Mouse (Mus musculus) stomach, embryonic 16.5 days (tissue): ENCODE data around the gene Frat2. TPM values are rescaled to one million over a fixed set of nuclear protein-coding genes. Genes with fewer than 3 reads are reported as not detected.

ENCODE experiments used
- ATAC-seq: fragments of 200-750 bp; cut with Nextera tagmentation; 2 replicates; pipeline ENCODE4 v1.8.0; 2017; ENCODE audit warnings: moderate number of reproducible peaks, moderate TSS enrichment; ENCODE audit not compliant: insufficient read depth, low FRiP score
- H3K27ac ChIP-seq: fragments of 300-500 bp; sonication (generic); 2 replicates; pipeline ENCODE4 v1.5.1; 2014; ENCODE audit warnings: low read length
- H3K27me3 ChIP-seq: fragments of 300-500 bp; sonication (generic); 2 replicates; pipeline ENCODE4 v1.6.1; 2014; ENCODE audit warnings: low read length, control low read depth, mixed read lengths; ENCODE audit not compliant: control insufficient read depth, insufficient read depth
- H3K36me3 ChIP-seq: fragments of 300-500 bp; sonication (generic); 2 replicates; pipeline ENCODE4 v1.6.1; 2014; ENCODE audit warnings: low read length; ENCODE audit not compliant: control insufficient read depth, insufficient read depth
- H3K4me1 ChIP-seq: fragments of 300-500 bp; sonication (generic); 2 replicates; pipeline ENCODE4 v1.6.1; 2014; ENCODE audit warnings: low read length, control low read depth, mixed read lengths; ENCODE audit not compliant: control insufficient read depth, insufficient read depth
- H3K4me2 ChIP-seq: fragments of 300-500 bp; sonication (generic); 2 replicates; pipeline ENCODE4 v1.6.1; 2014; ENCODE audit warnings: low read depth, low read length, mixed read lengths
- H3K4me3 ChIP-seq: fragments of 300-500 bp; sonication (generic); replicated peaks from 2 replicates; pipeline ENCODE4 v1.5.1; 2014; ENCODE audit warnings: mild to moderate bottlenecking, low read length
- H3K9ac ChIP-seq: fragments of 300-500 bp; sonication (generic); 2 replicates; pipeline ENCODE4 v1.6.1; 2014; ENCODE audit warnings: low read length
- H3K9me3 ChIP-seq: fragments of 300-500 bp; sonication (generic); replicated peaks from 2 replicates; pipeline ENCODE4 v1.6.1; 2016; ENCODE audit warnings: low read length, control low read depth; ENCODE audit not compliant: control insufficient read depth
- WGBS: fragments of 180-500 bp; shearing (Covaris S2); extraction: QIAGEN DNeasy Blood & Tissue Kit; methylation state at CpG from one replicate; pipeline ENCODE4 v1.1.7; 2014; 5-methylcytosine and 5-hydroxymethylcytosine counted together
- polyA plus RNA-seq: library from polyadenylated mRNA; unstranded; fragments of >200 nt; fragmentation: Nextera tagmentation; extraction: Ambion mirVana; gene quantifications from 2 replicates; pipeline ENCODE4 v1.2.1, GENCODE M21; 2015

The Frat2 gene
- polyA plus RNA-seq, 1 experiment from 2014 or later, result 3.0 TPM

- no peaks in the 10 kb centered on the region for H3K36me3 ChIP-seq
- peak overlapping the region; percentile 76 for H3K4me3 ChIP-seq
- H3K4me1 ChIP-seq, result peaks cover 15% of the 10 kb centered on the region
- peak overlapping the region; percentile 86 for H3K9ac ChIP-seq
- H3K4me2 ChIP-seq, result peak overlapping the region; percentile 99
- WGBS, result under 1% methylated on average over 105 of the region's 112 CpGs
- H3K9me3 ChIP-seq, result no peaks in the 10 kb centered on the region
- no peaks in the 10 kb centered on the region; the same call in 1 of the 2 replicates for H3K27me3 ChIP-seq
- H3K27ac ChIP-seq, result peak overlapping the region; percentile 91
- peak; percentile 59 for ATAC-seq
These were observed 17.6 kb downstream of the Frat2 start for GRCm38 (mm10) chr19:41830106-41831031.

DNA sequence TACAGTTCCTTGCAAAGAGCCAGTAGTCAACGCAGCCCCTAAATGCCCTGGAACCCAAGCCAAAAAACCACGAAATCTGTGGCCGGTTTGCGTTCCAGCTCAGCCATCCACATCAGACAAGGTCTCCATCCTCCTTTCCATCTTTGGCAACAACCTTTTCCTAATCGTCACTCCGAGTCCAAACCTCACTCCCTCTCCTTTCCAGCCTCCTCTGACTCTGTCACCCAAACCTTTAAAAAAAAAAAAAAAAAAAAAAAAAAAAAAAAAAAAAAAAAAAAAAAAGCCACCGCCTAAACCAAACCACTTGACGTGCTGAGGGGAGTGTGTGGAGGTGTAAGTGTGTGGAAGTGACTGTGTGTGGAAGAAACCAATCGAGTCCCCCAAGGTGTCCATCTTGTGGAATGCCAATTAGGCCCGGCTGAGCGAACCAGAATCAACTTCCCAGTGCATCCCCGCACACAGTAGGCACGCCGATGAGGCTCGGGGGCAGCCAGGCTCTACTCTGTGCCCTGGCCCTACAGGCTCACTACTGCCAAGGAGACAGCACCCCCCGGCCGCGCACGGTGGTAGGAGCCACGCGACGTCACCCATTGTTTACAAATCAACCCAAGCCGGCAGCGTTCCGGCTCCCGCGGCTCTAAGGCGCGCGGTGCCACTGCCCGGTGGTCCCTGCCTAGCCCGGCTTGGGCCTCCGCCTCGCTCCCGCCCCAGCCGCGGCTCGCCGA lies 18.4 kb downstream of the Frat2 start, which contains the start of gene Frat1:
Gene Frat1 (plus strand): TSS at position 590 of the 725 bp plus-strand sequence.
- Histone ChIP-seq H3K27ac (peak within 1 kb of the TSS; percentile 91), H3K4me1 (peaks cover 15% of the 10 kb centered on the region), H3K4me2 (peak within 1 kb of the TSS; percentile 99), H3K27me3 (no peaks in the 10 kb centered on the region; the same call in 1 of the 2 replicates), H3K9me3 (no peaks in the 10 kb centered on the region), H3K9ac (peak within 1 kb of the TSS; percentile 86), H3K4me3 (peak within 1 kb of the TSS; percentile 76), H3K36me3 (no peaks in the 10 kb centered on the region)
- WGBS, result 1% methylated on average over 39 of the region's 39 CpGs
- peak; percentile 92 for ATAC-seq

GRCm38 (mm10) chr19:41828941-41829340 lies 19.0 kb downstream of the Frat2 start:
- Histone ChIP-seq H3K36me3 (no peaks in the 10 kb centered on the region), H3K27me3 (no peaks in the 10 kb centered on the region; the same call in 1 of the 2 replicates), H3K9me3 (no peaks in the 10 kb centered on the region), H3K4me1 (peaks cover 15% of the 10 kb centered on the region), H3K4me2 (peak overlapping the region; percentile 99), H3K4me3 (peak overlapping the region; percentile 76), H3K9ac (no peak overlapping the region), H3K27ac (peak overlapping the region; percentile 91)
- ATAC-seq, result no peak
- 61% methylated on average over 3 of the region's 3 CpGs for WGBS

DNA sequence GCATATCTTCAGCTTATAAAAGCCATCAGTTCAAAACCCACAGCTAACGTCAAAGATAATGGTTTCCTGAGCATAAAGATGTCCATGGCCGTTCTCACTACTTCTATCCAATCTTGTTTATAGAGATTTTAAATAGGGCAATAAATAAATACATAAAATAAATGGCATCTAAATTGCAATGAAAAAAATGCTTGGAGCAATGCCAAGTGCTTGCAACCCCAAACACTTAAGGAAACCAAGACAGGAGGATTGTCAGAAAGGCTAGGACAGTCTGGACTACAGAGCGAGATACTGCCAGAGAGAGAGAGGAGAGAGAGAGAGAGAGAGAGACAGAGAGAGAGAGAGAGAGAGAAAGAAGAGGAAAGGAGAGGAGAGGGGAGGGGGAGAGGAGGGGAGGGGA lies 21.4 kb downstream of the Frat2 start:
- no peak overlapping the region for H3K9ac ChIP-seq
- H3K9me3 ChIP-seq, result no peaks in the 10 kb centered on the region
- H3K27me3 ChIP-seq, result no peaks in the 10 kb centered on the region; the same call in 1 of the 2 replicates
- no peak overlapping the region for H3K4me2 ChIP-seq
- peaks cover 10% of the 10 kb centered on the region for H3K4me1 ChIP-seq
- no peak overlapping the region for H3K4me3 ChIP-seq
- 76% methylated on average over 3 of the region's 3 CpGs for WGBS
- ATAC-seq, result no peak
- H3K36me3 ChIP-seq, result no peaks in the 10 kb centered on the region
- no peak overlapping the region for H3K27ac ChIP-seq

- H3K27ac ChIP-seq, result no peak overlapping the region
- no peak overlapping the region for H3K4me3 ChIP-seq
- H3K9me3 ChIP-seq, result no peaks in the 10 kb centered on the region
- 82% methylated on average over 5 of the region's 5 CpGs for whole genome bisulfite sequencing
- H3K9ac ChIP-seq, result no peak overlapping the region
- no peaks in the 10 kb centered on the region for H3K27me3 ChIP-seq
- ATAC-seq, result no peak
- 0 out of 2 replicates have a peak, but pooled peaks cover 3% of the 10 kb centered on the region for H3K4me1 ChIP-seq
- H3K36me3 ChIP-seq, result no peaks in the 10 kb centered on the region
- no peak overlapping the region for H3K4me2 ChIP-seq
These were observed 23.0 kb downstream of the Frat2 start for GRCm38 (mm10) chr19:41824950-41825349.

DNA sequence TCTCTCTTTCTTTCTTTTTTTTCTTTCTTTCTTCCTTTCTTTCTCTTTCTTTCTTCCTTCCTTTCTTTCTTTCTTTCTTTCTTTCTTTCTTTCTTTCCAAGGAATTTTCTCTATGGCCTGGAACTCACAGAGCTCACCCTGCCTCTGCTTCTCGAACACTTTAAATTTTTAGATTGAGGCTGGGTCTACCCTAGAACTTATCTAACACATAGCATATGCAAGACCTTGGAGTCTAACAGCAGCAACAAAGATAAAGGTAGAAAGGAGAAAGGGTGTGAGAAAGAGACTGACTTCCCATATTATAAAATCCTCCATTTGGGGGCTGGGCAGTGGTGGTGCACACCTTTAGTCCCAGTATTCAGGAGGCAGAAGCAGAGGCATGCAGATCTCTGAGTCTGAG lies 25.3 kb downstream of the Frat2 start:
- Histone ChIP-seq H3K27me3 (no peaks in the 10 kb centered on the region), H3K4me2 (no peak overlapping the region), H3K9me3 (no peaks in the 10 kb centered on the region), H3K36me3 (no peaks in the 10 kb centered on the region), H3K27ac (no peak overlapping the region), H3K4me1 (no peaks in the 10 kb centered on the region), H3K4me3 (no peak overlapping the region), H3K9ac (no peak overlapping the region)
- 91% methylated on average over 1 of the region's 1 CpGs for WGBS
- ATAC-seq, result no peak

GRCm38 (mm10) chr19:41821436-41821835 lies 26.5 kb downstream of the Frat2 start:
- Histone ChIP-seq H3K36me3 (no peaks in the 10 kb centered on the region), H3K9ac (no peak overlapping the region), H3K9me3 (no peaks in the 10 kb centered on the region), H3K4me3 (no peak overlapping the region), H3K4me2 (no peak overlapping the region), H3K4me1 (peaks cover 3% of the 10 kb centered on the region; the same call in 1 of the 2 replicates), H3K27me3 (no peaks in the 10 kb centered on the region), H3K27ac (no peak overlapping the region)
- ATAC-seq, result no peak
- WGBS, result 13% methylated on average over 5 of the region's 5 CpGs

GRCm38 (mm10) chr19:41818749-41819148 lies 29.2 kb downstream of the Frat2 start:
- H3K36me3 ChIP-seq, result no peaks in the 10 kb centered on the region
- H3K4me3 ChIP-seq, result no peak overlapping the region
- H3K4me1 ChIP-seq, result peaks cover 5% of the 10 kb centered on the region; the same call in 1 of the 2 replicates
- H3K9ac ChIP-seq, result no peak overlapping the region
- no peaks in the 10 kb centered on the region for H3K9me3 ChIP-seq
- 79% methylated on average over 4 of the region's 4 CpGs for WGBS
- no peaks in the 10 kb centered on the region for H3K27me3 ChIP-seq
- ATAC-seq, result no peak
- no peak overlapping the region for H3K4me2 ChIP-seq
- no peak overlapping the region for H3K27ac ChIP-seq

GRCm38 (mm10) chr19:41817325-41817724 lies 30.6 kb downstream of the Frat2 start:
- H3K27me3 ChIP-seq, result no peaks in the 10 kb centered on the region
- no peaks in the 10 kb centered on the region for H3K9me3 ChIP-seq
- no peak overlapping the region for H3K9ac ChIP-seq
- no peak for ATAC-seq
- no peak overlapping the region for H3K27ac ChIP-seq
- no peaks in the 10 kb centered on the region for H3K36me3 ChIP-seq
- H3K4me3 ChIP-seq, result no peak overlapping the region
- H3K4me1 ChIP-seq, result peaks cover 5% of the 10 kb centered on the region; the same call in 1 of the 2 replicates
- 43% methylated on average over 10 of the region's 10 CpGs for WGBS
- H3K4me2 ChIP-seq, result no peak overlapping the region
